Mouse (Mus musculus) spleen, embryonic (tissue): ENCODE results near the gene Tenm3.

ENCODE experiments used
- CTCF ChIA-PET: fragments of 350-600 bp; sonication (Branson Sonifier 250); formaldehyde crosslinking; loops from one replicate; lab custom pipeline; 2022; lab: Charles Lee

The Tenm3 gene

DNA sequence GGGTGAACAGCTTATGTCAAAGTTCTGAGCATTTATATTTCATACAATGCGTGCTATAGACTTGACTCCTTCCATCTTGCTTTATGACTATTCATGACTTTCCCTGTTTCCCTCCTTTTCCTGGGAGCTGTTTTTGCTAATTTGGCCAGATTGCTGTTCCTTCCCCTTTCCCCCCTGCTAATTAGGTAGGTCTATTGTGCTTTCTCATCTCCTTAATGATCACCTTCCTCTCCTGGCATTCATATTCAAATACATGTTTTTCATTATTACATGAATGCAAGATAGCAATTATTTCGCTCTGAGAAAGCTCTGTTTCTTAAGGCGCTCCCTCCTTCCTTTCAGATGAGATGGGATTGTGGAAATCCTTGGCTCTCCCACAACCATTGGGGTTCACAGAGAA lies 178.6 kb downstream of the Tenm3 start:
- CTCF ChIA-PET, result no interaction called here

DNA sequence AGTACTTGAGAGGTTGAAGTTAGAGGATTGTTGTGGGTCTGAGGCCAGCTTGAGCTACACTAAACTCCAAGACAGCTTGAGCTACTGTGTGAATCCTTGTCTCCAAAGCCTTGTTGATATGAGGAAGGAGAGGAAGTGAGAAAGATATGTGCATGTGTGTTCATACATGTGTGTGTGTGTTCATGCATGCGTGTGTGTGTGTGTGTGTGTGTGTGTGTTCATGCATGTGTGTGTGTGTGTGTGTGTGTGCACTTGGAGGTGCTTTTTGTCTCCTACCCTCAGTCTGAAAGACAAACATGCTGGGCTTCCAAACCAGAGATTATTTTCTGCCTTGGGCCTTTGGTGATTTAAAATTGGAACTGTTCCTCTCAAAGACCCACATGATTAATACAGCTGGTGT lies 184.5 kb downstream of the Tenm3 start:
- CTCF ChIA-PET, result no interaction called here

DNA sequence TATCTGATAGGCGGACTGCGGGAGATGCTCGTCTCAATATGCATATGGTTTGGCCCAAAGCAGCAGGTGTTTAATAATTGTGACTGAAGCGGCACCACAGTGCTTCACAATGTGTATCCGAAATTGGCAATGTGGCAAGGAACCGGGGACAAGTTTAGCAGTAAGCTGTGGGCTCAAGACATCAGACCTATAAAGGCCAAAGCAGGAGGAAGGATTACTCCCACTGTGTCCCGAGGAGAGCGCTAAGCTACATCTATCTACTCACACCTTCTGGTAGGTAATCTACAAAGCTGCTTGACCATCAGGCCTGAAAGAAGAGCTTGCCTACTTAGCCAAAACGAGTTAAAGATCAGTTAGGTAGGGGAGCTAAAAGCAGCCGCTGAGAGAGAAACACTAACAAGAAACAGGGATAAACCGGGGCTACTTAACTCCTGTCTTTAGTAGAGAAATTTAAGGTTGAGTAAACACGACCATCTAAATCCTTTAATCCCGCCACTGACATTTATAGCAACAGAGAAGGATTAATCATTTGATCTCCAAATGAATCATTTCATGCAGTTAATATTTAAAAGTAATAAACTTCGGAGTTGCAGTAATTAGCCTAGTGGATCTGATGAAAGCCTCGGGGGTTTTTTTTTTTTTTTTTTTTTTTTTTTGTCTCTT lies 188.2 kb downstream of the Tenm3 start:
- CTCF ChIA-PET, result no interaction called here

DNA sequence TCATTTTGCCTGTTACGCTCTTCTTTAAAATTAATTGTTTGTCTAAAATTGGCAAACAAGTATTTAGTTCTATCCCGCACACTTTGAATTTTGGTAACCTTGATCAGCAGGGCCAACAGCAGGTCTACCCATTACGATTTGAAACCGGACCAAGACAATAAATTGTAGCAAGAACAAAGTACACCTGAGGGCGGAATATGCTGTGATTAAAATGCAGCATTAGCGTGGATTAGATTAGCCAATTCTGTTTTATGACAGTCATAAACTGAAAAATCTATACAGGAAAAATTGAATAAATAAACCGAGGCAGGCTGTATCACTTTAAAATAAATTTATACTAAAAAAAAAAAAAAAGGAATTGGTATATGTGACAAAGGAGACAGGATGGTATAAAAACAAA lies 193.9 kb downstream of the Tenm3 start:
- CTCF ChIA-PET, result no interaction called here

DNA sequence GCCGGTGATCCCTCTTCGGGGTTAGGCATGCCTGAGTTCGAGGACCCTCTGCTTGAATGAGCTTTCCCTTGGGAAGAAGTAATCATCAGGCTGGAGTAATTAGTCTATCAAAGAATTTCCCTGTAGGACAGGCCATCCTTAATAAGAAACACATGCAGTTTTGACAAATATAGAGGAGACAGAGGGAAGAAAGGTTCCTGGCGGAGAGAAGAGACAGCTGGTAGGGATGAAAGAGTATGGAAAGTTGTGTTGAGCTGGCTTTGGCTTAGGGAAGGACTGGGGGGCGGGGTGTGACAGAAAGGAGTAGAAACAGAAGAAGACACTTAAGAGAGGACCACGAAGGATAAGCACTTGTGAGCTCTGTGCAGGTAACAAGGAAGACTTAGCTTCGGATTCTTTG lies 194.3 kb downstream of the Tenm3 start:
- CTCF ChIA-PET, result no interaction called here

DNA sequence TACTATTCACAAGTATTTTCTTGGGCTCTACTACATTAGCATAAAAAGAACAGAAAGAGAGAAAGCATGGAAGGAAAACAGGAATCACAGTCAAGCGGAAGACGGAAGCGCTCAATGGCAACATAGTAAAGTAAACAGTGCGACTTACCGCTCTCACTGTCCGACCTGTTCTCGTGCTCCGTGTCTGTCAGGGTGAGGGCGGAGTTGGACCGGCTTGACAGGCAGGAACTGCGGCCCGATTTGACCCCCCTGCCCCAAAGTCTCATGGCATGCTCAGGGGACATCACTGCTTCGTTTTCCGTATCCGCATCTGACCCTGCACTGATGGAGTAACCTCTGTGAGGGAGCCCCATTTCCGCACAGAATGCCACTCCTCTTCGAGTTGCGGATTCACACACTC lies 197.6 kb downstream of the Tenm3 start:
- CTCF ChIA-PET, result no interaction called here

DNA sequence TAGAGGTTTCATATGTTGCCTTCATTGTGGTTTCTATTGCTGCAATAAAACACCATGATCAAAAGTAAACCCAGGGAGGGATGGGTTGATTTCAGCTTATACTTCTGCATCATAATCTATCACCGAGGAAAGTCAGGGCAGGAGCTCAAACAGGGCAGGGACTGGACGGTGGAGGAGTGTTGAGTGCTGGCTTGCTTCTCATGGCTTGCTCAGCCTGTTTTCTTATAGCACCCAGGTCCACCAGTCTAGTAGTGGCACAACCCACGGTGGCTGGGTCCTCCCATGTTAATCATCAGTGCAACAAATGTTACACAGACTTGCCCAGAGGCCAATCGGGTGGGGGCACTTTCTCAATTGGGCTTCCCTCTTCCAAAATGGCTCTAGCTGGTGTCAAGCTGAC lies 205.6 kb downstream of the Tenm3 start:
- CTCF ChIA-PET, result no interaction called here

DNA sequence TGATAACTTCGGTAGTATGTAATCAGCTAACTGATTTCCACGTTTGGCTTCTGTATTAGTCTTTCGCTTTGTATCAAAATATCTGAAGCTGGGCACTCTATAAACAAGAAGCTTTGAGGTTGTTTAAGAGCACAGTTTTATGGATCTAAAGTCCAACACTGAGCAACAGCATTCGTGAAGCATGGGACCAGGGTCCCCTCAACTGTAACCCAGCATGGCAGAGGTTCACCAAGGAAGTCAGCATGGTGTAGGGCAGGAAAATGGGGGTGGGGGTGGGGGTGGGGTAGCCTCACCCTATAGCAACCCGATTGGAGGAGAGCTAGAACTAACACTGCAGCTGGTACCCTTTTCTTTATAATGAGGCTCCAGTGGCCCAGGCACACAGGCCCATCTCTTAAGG lies 206.8 kb downstream of the Tenm3 start:
- CTCF ChIA-PET, result no interaction called here

DNA sequence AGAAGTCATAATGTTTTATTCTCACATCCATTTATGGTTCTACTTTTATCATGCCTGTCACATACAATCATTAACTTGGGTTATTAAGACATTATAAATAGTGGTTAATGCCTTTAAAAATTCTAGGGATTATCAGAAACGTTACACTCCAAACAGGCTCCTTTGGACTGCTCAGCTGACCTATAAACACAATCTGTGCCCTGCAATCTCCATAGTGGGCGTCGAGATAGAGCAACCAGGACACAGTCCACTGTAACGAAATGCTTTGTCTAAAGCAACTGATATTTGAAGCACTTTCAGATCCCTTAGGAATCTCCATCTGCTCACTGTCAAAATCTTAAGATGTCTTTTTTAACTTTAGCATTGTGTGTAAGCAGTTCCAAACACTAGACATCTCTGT lies 207.9 kb downstream of the Tenm3 start:
- CTCF ChIA-PET, result no interaction called here

DNA sequence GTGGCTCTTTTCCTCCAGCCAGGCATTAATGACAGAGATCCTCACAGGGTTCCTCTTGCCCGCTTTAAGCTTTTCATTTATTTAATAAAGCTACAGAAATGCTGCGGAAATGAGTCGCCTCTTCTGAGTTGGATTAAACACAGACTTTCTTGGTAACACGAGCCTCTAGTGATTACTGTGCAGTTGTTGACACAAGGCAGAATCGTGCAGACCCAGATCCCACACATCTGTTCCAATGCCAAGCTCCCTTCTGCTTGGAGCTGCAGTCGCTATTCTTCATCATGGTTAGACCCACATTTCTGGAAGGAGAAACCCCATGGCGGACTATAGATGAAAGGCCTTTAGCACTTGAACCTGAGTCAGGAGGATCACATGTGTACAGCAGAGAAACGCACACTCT lies 210.3 kb downstream of the Tenm3 start:
- CTCF ChIA-PET, result no interaction called here

DNA sequence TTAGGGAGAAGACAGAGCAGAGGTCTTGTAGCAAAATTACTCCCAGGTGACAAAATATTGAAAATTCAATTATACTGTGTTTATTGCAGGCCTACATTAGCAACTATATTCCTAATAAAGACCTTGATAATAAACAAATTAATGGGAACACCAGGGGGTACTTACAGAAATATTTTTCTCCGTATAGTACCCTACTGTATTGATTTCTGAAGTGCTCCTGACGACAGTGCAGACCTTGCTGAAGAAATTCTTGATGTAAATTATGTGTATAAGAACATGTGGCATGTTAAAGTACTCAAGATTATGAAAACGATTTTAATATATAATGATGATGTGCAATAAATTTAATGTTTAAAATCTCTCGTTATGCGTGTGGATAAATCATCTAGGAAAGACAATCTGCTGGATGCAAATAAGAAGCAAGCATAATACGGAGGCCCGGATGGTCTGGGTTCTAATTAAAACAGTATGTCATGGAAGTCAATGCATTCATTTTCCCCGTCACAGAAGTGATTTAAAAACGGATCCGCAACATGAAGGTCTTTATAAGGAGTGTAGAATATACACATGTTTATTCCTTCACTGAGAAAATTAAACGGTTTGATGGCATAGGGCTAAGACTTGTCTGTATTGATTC lies 221.1 kb downstream of the Tenm3 start:
- CTCF ChIA-PET, result no interaction called here

DNA sequence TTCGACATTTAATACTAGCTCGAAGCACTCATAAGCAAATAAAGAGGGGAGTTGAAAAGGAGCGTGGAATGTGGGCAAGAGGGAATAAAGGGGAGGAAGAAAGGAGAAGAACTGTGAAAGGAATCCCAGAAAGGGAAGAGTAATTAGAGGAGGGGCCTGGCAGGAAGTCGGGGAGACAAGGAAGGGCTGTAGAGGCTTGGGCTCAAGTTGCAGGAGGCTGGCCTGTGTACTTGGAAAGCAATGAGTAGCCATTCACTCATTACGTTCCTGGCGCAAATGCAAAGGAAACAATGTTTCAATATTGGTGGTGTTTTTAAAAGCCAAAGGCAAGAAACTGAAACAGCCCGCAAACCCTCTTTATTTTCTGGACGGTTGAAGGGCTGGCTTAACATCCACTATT lies 228.7 kb downstream of the Tenm3 start:
- CTCF ChIA-PET, result no interaction called here

DNA sequence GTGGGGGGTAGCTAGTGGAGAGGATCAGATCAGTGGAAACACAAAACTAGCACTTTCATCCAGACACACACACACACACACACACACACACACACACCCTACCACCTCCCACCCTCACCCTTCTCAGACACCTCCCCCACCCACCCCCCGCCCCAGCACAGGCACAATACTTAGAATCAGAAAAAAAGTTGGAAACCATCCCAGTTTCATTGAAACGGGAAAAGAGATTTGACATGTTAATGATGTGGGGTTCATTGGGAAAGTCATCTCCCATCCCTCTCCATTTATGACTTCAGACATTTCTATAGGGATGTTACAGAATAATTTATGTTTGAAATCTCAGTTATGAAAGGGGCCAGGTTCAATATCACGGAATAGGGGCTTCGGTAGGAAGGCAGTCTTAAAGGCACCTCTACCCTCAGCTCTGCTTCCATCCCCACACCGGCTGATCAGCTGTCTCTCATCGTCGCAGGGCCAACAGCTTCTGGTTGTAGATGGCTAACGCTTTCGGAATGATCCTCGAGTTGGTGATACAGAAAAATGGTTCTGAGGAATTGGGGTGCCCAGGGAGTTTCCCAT lies 231.7 kb downstream of the Tenm3 start:
- CTCF ChIA-PET, result no interaction called here

DNA sequence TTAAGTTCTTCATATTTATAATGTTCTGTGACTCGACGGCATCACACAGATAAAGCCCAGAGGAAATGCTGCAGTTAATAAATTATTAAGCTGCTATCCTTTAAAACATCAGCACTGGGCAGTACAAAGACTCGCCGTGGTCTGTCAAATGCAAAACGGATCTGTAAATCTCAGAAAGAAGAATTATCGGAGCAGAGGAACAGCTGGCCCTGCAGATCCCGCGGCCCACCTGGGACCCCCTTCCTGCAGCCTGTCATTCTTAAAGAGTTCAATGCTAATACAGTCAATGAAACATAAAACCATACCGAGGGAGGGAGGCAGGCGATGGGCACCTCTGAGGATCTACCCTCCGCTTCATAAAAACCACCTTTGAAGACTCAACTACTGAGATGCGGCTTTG lies 232.6 kb downstream of the Tenm3 start:
- CTCF ChIA-PET, result interaction anchor here (0.6 kb wide), 1 partner anchor 890 kb away, joined by 3 read pairs; no protein-coding TSS in a partner anchor

DNA sequence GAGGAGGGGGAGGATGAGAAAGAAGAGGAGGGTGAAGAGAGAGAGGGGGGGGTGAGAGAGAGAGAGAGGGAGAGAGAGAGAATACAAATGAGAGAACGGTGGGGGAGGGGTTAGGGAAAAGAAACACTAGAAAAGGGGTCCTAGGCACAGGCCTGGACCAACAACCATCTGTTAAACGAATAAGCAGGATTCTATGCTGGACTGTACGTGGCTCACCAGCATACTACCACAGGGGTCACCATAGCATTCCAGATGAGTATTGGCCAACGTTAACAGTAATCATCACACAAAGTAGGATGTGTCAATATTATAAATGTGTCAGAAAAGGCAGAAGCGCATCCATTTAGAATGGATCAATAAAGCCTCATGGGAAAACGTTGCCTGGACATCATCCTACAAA lies 233.4 kb downstream of the Tenm3 start:
- CTCF ChIA-PET, result no interaction called here

DNA sequence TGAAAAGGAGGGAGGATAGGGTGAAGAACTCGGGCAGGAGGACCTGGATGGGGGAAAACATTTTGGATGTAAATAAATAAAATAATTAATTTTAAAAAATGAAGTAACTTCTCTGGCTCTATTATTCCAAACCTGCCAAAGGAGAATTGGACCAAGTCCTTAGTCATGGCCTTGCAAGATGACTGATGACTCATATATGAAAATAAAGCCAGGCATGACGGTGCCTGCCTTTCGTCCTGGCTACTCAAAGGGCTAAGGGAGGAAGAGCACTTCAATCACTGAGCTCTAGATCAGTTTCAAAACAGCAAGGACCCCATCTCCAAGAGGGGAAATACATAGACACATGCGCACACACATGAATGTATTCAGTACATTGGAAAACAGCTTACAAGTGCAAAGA lies 234.1 kb downstream of the Tenm3 start:
- CTCF ChIA-PET, result no interaction called here

DNA sequence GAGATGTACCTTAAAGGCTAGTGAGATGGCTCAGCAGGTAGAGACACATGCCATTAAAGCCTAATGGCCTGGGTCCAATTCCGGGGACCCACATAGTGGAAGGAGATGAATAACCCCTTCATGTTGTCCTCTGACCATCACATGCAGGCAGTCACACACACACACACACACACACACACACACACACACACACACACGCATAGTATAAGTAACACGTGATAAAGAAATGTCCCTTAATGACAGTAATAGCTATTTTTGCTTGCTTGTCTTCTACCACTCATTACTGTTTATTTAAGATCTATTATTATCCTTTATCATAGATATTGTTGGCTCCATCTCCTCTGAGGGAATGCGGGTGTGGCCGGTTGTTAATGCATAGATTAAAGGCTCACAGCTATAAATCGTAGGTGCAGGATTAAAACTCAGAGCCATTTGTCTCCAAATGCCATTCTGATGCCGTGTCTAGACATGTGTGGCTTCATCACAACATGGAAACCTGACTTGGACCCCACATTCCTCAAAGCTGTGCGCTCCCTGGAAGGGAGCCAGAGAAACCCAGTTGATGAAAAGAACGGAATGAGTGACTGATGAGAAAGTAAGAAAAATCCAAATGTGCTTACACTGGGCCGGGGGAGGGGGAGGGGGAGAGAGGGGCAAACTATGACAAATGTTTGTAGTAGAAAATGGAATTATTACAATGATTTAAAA lies 239.4 kb downstream of the Tenm3 start:
- CTCF ChIA-PET, result no interaction called here

DNA sequence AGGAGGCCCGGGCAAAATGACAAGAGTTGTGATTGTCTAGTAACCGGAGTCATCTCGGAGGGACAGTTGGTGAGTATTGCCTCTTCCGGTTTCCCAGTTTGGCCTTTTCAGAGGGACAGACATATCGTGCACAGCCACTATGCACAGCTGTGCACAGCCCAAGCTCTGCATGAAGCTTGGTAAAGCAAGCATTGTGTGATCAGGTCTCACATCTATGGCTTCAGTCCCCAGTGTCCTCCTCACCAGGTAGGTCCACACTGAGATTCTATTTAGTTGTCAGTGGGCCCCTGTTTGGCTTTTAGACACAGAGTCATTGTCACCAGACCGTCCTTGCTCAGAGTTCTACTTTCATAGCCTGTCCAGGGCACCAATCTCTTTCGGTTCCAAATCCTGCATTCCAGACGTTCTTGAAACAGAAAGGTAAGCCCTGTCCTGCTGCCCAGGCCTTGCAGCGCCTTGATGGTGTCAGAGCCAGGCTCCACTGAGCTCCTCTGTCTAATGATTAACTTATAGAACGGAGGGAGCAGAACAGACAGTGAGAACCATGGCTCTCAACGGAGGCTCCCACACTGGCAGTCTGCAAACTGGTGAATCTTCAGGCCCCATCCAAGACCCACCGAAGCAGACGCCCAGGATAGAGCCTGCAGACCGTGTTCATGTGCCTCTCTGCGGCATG lies 240.4 kb downstream of the Tenm3 start:
- CTCF ChIA-PET, result no interaction called here

DNA sequence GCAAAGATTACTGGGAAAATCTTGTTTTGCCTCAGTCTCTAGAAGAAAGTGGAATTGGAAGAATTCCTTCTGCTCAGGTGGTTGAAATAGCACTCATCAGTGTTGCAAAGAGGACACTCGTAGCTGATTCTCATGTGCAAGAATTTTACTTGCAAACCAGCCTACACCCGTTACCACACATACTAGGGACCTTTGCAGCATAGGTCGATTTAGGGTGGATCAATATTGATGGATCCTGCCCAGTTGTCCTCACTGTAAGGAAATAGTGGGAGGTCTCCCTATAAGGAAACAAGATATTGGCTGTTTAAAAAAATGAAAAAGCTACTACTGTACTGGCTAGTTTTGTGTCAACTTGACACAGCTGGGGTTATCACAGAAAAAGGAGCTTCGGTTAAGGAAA lies 242.1 kb downstream of the Tenm3 start:
- CTCF ChIA-PET, result no interaction called here

DNA sequence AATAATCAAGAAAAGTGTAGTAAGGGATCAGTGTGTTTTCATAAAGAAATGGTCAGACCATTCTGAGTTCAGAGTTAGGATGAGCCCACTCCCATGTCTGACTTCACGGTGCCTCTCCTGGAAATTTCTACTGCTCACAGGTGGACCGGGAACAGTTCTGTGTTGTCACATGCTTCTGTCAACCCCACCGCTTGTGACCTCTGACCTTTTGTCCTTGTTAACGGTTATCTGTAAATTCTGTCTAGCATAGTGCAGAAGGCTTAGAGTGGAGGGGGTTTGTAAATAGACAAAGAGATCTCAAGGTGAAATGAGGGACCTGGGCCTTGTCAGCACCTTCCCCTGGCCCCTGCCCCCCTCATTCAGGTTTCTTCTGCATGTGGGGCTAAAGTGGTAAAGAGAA lies 244.7 kb downstream of the Tenm3 start:
- CTCF ChIA-PET, result no interaction called here

DNA sequence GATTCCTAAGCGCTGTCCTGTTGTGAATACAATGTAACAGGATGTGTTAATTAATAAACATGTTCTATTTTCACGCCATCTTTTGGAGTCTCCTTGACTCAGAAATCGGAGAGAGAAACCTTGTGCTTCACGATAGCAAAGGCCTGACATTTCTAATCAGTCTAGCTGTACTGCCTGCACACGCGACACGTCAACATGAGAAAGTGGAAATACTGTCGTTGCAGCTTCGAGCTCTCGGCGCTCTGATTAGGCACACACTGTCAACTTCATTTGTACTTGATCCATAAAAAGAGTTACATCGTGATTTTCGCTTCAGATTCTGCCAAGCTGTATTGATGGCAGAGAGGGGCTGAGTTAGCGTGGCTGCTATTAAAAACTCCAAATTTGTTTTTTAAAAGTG lies 247.4 kb downstream of the Tenm3 start:
- CTCF ChIA-PET, result no interaction called here

DNA sequence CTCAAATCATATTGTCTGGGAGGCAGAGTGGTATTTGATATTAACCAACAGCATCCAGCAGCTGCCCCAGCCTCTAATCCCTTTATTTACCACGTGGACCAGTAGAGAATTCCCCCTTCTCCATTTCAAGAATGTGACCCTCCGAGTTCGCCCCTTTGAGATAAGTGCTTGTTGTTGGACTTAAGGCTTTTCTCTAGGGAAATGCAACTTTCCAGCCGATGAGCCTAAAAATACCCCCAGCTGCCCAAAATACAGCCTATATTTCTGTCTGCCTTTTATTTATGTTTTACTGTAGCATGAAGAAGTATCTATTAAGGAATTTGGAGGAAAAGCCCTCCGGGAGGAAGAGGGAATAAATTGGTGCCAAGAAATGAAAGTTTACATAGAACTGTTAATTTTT lies 251.9 kb downstream of the Tenm3 start:
- CTCF ChIA-PET, result no interaction called here
